Mouse (Mus musculus) MEL (cell line): ENCODE results near the gene Trim26.

Experiments
- CHD1 ChIP-seq: IDR thresholded peaks from 2 replicates; pipeline ENCODE4 v1.6.1; 2012; ENCODE audit warnings: low read depth, mild to moderate bottlenecking, inconsistent platforms, low read length, improper control_type of control experiment
- CTCF ChIP-seq, 3 experiments: IDR thresholded peaks in 2 of 3; conservative IDR thresholded peaks in 1 of 3; 2 replicates each; pipeline ENCODE4 v1.5.1; 2011 to 2012; ENCODE audit warnings: low read length in 3 of 3, low read depth in 2 of 3, mild to moderate bottlenecking in 2 of 3, improper control_type of control experiment in 1 of 3, inconsistent platforms in 1 of 3, mixed read lengths in 1 of 3, moderate library complexity in 1 of 3; ENCODE audit not compliant: control insufficient read depth in 1 of 3, insufficient read depth in 1 of 3, poor library complexity in 1 of 3, severe bottlenecking in 1 of 3
- ELF1 ChIP-seq: IDR thresholded peaks from 2 replicates; pipeline ENCODE4 v1.6.1; 2014; ENCODE audit warnings: low read depth, mild to moderate bottlenecking, inconsistent platforms, low read length, improper control_type of control experiment, moderate library complexity
- EP300 ChIP-seq, 2 experiments: IDR thresholded peaks; 2 replicates each; pipeline ENCODE4 v1.6.1; 2011; ENCODE audit warnings: improper control_type of control experiment in 2 of 2, low read length in 2 of 2, low read depth in 1 of 2, mild to moderate bottlenecking in 1 of 2
- GABPA ChIP-seq: IDR thresholded peaks from 2 replicates; pipeline ENCODE4 v1.6.1; 2012; ENCODE audit warnings: low read depth, mild to moderate bottlenecking, inconsistent platforms, low read length, improper control_type of control experiment, moderate library complexity
- GATA1 ChIP-seq: IDR thresholded peaks from 2 replicates; pipeline ENCODE4 v1.6.1; 2011; ENCODE audit warnings: low read depth, low read length, improper control_type of control experiment
- MXI1 ChIP-seq: IDR thresholded peaks from 2 replicates; pipeline ENCODE4 v1.6.1; 2011; ENCODE audit warnings: mild to moderate bottlenecking, low read depth, low read length, improper control_type of control experiment
- NELFE ChIP-seq: IDR thresholded peaks from 2 replicates; pipeline ENCODE4 v1.6.1; 2011; ENCODE audit warnings: low read depth, low read length, improper control_type of control experiment
- POLR2A ChIP-seq, 2 experiments: IDR thresholded peaks; 2 replicates each; pipeline ENCODE4 v1.6.1; 2011 to 2012; ENCODE audit warnings: low read length in 2 of 2, mild to moderate bottlenecking in 2 of 2, control low read depth in 1 of 2, improper control_type of control experiment in 1 of 2, low read depth in 1 of 2, moderate library complexity in 1 of 2; ENCODE audit not compliant: control insufficient read depth in 1 of 2, insufficient read depth in 1 of 2, poor library complexity in 1 of 2

- TF ChIP-seq GABPA (no peak), CTCF (IDR thresholded peaks at IDR 0.05 in 2 of 3, conservative IDR thresholded peaks at IDR 0.05 in 1 of 3; ENCODE audit: control insufficient read depth in 1 of 3, insufficient read depth in 1 of 3, low read depth in 2 of 3, low read length in 3 of 3, poor library complexity in 1 of 3, severe bottlenecking in 1 of 3) (no peak), ELF1 (no peak), GATA1 (no peak), MXI1 (no peak), EP300 (IDR thresholded peaks at IDR 0.05; ENCODE audit: low read depth in 1 of 2, low read length in 2 of 2) (no peak), CHD1 (no peak), POLR2A (IDR thresholded peaks at IDR 0.05; ENCODE audit: control insufficient read depth in 1 of 2, insufficient read depth in 1 of 2, low read depth in 1 of 2, low read length in 2 of 2, poor library complexity in 1 of 2) (no peak), NELFE (no peak)
Observed at GRCm38 (mm10) chr17:36851200-36851599, 14.3 kb downstream of the Trim26 start.
